ENCODE assay signal across 27 mouse cellular contexts in the genomic region with DNA sequence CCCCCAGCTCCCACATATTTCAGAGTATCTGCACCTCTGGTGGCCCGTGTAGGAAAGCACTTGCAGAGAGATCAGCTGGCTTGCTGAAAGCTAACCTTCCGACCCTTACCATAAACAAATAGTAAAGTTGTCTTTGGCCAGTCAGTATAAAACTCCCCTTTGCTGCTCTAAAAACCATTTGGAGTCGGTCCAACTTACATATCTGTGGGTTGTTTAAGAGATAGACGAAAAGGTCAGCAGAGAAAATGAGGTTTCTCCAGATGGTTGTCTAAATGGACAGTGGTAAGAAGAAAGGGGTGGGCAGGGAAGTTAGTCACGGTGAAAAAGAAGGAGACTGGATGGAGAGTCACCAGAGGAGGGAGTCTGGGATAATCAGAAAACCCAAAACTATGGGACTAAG.
DNase-seq lines count a peak whose midpoint lies in the region; ATAC-seq and TF ChIP-seq lines count a peak whose summit lies in the region.
"Had no signal": no experiment of that assay in that cellular context is flagged by ENCODE, and none has a peak within 500 bp of the region (broad histone marks: within the 10 kb centered on the region; RNA-seq: fewer than 3 reads in every experiment).

No protein-coding gene starts in this region.

- peak; percentile 31; the same call in 1 of the 2 replicates for ATAC-seq in lung, embryonic 14.5 days (ENCODE audit: insufficient read depth)
- ATAC-seq: CD4-positive, CD25-positive, alpha-beta regulatory T cell, adult 4 months; forebrain, embryonic 14.5 days; forebrain, embryonic 16.5 days had no signal

- DNase-seq in lung, embryonic 14.5 days: peak; percentile 63
- DNase-seq in lung, postnatal 14 days: no peak
- peak; percentile 44 for DNase-seq in NIH3T3 (ENCODE audit: low read depth)
- peak; percentile 38 for DNase-seq in yolk sac, embryonic 10.5 days (ENCODE audit: low spot score)
- no peak for DNase-seq in adrenal gland, postnatal 4 days (ENCODE audit: low spot score in 2 of 2)
- no peak for DNase-seq in ovary, postnatal 36 days (ENCODE audit: low spot score)
- DNase-seq: adrenal gland, adult 8-10 months; adrenal gland, postnatal 14 days; adrenal gland, postnatal 36 days; B cell, adult 2 months; cerebellum, adult 11 months; cerebellum, adult 18-20 months; cerebellum, adult 8-10 months; cerebellum, adult 9-11 months; cerebellum, postnatal 14 days; cerebellum, postnatal 36 days; embryo, embryonic 11 days had no signal

- H3K4me3 ChIP-seq in lung, embryonic 14.5 days (ENCODE audit: low read depth, low read length): no peak overlapping the region
- H3K4me3 ChIP-seq: embryonic facial prominence, embryonic 13.5 days; embryonic facial prominence, embryonic 15.5 days; erythroblast, embryonic 14.5 days; forebrain, embryonic 10.5 days; forebrain, embryonic 12.5 days had no signal

- TF ChIP-seq CTCF in lung, embryonic 14.5 days (IDR thresholded peaks at IDR 0.05; ENCODE audit: low read depth): 0 out of 2 replicates have a peak, but pooled peaks have one; percentile 5

- no peaks in the 10 kb centered on the region for H3K36me3 ChIP-seq in lung, embryonic 14.5 days (ENCODE audit: insufficient read depth)
- H3K36me3 ChIP-seq: embryonic facial prominence, embryonic 13.5 days; embryonic facial prominence, embryonic 15.5 days; forebrain, embryonic 10.5 days; forebrain, embryonic 12.5 days; G1E had no signal

- no peak overlapping the region for H3K9ac ChIP-seq in lung, embryonic 14.5 days
- H3K9ac ChIP-seq: embryonic facial prominence, embryonic 13.5 days; embryonic facial prominence, embryonic 15.5 days; forebrain, embryonic 12.5 days had no signal

- H3K27me3 ChIP-seq in lung, embryonic 14.5 days (ENCODE audit: insufficient read depth, low read length): no peaks in the 10 kb centered on the region
- H3K27me3 ChIP-seq: CH12.LX; embryonic facial prominence, embryonic 13.5 days; embryonic facial prominence, embryonic 15.5 days; forebrain, embryonic 12.5 days had no signal

- no peak overlapping the region for H3K4me2 ChIP-seq in lung, embryonic 14.5 days
- H3K4me2 ChIP-seq: embryonic facial prominence, embryonic 13.5 days; embryonic facial prominence, embryonic 15.5 days; forebrain, embryonic 12.5 days had no signal

- WGBS in lung, embryonic 14.5 days: 21% methylated on average over 5 of the region's 5 CpGs

- H3K4me1 ChIP-seq in lung, embryonic 14.5 days (ENCODE audit: insufficient read depth): peaks cover 3% of the 10 kb centered on the region; the same call in 1 of the 2 replicates
- H3K4me1 ChIP-seq: embryonic facial prominence, embryonic 13.5 days; embryonic facial prominence, embryonic 15.5 days; forebrain, embryonic 10.5 days; forebrain, embryonic 12.5 days had no signal

- H3K9me3 ChIP-seq in lung, embryonic 14.5 days (ENCODE audit: low read depth, low read length): no peaks in the 10 kb centered on the region
- H3K9me3 ChIP-seq: embryonic facial prominence, embryonic 13.5 days; embryonic facial prominence, embryonic 15.5 days; forebrain, embryonic 10.5 days; forebrain, embryonic 12.5 days; G1E had no signal

- 0 out of 2 replicates have a peak overlapping the region, but pooled peaks have one; percentile 16 for H3K27ac ChIP-seq in lung, embryonic 14.5 days (ENCODE audit: low read depth)
- H3K27ac ChIP-seq: embryonic facial prominence, embryonic 13.5 days; embryonic facial prominence, embryonic 15.5 days; forebrain, embryonic 10.5 days; forebrain, embryonic 12.5 days had no signal

Comparison
In these comparisons a context has a peak if more than half of its experiments do, and no peak if none do; other contexts are left out.
1. DNase-seq: peak in lung, embryonic 14.5 days (single experiment), NIH3T3 (single experiment) and yolk sac, embryonic 10.5 days (single experiment); none in lung, postnatal 14 days (single experiment), adrenal gland, postnatal 4 days (0 of 2) and ovary, postnatal 36 days (single experiment).